Mouse (Mus musculus): Measurements from ENCODE around the gene Cct7. TPM values are rescaled to one million over a fixed set of nuclear protein-coding genes. Genes with fewer than 3 reads are reported as not detected.
A peak's percentile ranks its signal among the peaks of the same experiment; 100 is the strongest.

Cct7 gene
- 207 TPM in 2 replicates for polyA plus RNA-seq (2012; rRNA removed)

DNA sequence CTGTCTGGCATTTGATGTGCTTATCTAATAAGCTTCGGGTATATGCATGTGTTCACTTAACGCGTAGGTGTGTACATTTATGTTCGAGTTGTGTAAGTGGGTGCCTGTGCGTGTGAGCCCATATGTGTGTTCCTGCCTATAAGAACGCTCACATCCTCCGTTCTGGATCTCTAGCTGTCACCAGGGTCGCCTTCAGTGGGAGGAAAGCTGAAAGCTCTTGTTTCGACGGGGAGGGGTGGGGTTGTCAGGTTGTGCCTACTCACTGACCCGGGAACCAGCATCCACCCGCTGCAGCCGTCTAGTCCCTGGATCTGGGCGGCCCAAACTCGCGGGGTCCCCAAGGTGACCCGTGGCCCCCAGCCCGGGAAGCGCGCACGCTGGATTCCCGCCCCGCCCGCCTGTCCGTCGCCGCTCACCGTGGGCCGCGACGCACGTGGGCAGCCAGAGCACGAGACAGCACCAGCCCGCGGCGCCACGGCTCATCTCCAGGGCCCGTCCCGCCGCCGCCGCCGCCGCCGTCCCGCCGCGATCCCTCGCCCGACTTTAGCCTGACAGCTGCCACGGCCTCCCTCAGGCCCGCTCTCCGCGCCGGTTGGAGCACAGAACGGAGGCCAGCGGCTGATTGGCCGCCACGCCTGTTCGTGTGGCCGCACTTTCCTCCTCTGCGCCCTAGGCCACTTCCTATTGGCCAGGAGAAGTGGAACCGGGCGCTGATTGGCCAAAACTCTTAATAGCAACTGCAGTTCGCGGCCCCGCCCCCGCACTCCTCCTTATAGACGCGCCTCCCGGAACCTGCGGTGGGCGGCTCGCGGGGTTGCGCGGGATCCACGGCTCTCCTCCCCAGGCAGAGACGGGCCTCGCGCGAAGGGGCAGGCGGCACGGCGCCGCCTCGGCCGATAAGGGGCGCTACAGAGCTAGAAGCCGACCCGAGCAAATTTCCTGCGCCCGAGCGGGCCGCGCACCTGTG, at the start of gene Cct7:
TSS of gene Cct7 (plus strand) at position 818 of the 967 bp plus-strand sequence.
- DNase-seq, result peak; percentile 97 to 99
- Histone ChIP-seq H3K4me1 (ENCODE audit: control insufficient read depth, insufficient read depth, low read length) (peaks cover 5% of the 10 kb centered on the region; the same call in 1 of the 2 replicates), H3K27me3 (ENCODE audit: control insufficient read depth, insufficient read depth, low read length) (no peaks in the 10 kb centered on the region), H3K27ac (ENCODE audit: insufficient read depth, low read length) (peak within 1 kb of the TSS; percentile 16; the same call in 1 of the 2 replicates), H3K4me3 (replicated peaks; ENCODE audit: insufficient read depth, low read depth, low read length) (peak within 1 kb of the TSS; percentile 80)
- TF ChIP-seq CTCF (IDR thresholded peaks at IDR 0.05; ENCODE audit: borderline replicate concordance, insufficient read depth, low read depth, low read length) (0 out of 2 replicates have a peak, but pooled peaks have one; percentile 28), POLR2A (IDR thresholded peaks at IDR 0.05; ENCODE audit: borderline replicate concordance, insufficient read depth, low read length) (no peak)
- 2% methylated on average over 93 of the region's 96 CpGs for WGBS

DNA sequence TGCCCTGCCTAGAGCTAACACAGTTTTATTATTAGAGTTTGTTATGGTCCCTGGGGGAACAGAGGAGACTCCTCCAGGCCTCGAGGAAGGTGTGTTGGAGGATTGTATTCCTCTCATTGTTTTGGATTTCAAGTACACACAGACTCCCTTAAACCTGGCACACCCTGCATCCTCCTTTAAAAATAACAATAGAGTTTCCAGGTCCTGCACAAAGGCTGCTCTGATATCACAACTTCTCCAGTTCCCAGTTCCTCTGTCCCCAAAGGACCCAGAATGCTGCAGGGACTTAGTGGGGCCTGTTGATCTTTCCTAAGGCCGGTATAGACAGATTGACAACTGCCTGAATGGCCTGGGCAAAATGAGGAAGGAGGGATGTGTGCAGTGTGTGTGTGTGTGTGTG, 48.7 kb upstream of the Cct7 start:
- 57% methylated on average over 2 of the region's 2 CpGs for WGBS
- no peak for DNase-seq
- no peak overlapping the region for H3K4me3 ChIP-seq (replicated peaks; ENCODE audit: insufficient read depth, low read depth, low read length)
- H3K4me1 ChIP-seq (ENCODE audit: control insufficient read depth, insufficient read depth, low read length), result no peaks in the 10 kb centered on the region; the same call in 1 of the 2 replicates
- TF ChIP-seq POLR2A (IDR thresholded peaks at IDR 0.05; ENCODE audit: borderline replicate concordance, insufficient read depth, low read length) (no peak), CTCF (IDR thresholded peaks at IDR 0.05; ENCODE audit: borderline replicate concordance, insufficient read depth, low read depth, low read length) (no peak)
- no peak overlapping the region for H3K27ac ChIP-seq (ENCODE audit: insufficient read depth, low read length)
- no peaks in the 10 kb centered on the region for H3K27me3 ChIP-seq (ENCODE audit: control insufficient read depth, insufficient read depth, low read length)

DNA sequence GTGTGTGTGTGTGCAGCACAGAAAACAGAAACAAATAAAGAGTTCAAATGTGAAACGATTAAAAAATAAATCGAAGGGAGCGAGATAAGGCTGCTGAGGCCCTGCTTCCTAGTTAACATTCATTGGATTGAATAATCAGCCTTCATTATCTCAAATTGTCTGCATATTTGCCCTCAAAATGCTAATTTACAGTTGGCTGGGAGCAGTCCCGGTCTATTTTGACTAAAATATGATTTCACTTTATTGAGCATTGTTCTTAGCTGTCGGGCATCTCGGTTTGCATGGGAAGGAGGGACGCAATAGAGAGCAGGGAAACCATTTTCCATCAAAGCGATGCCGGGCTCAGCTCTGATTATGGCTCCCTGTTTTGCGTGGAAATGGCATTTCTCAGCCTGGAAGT, 48.3 kb upstream of the Cct7 start:
- DNase-seq, result no peak
- no peak for TF ChIP-seq POLR2A (IDR thresholded peaks at IDR 0.05; ENCODE audit: borderline replicate concordance, insufficient read depth, low read length)
- no peak for TF ChIP-seq CTCF (IDR thresholded peaks at IDR 0.05; ENCODE audit: borderline replicate concordance, insufficient read depth, low read depth, low read length)
- Histone ChIP-seq H3K27me3 (ENCODE audit: control insufficient read depth, insufficient read depth, low read length) (no peaks in the 10 kb centered on the region), H3K4me3 (replicated peaks; ENCODE audit: insufficient read depth, low read depth, low read length) (no peak overlapping the region), H3K4me1 (ENCODE audit: control insufficient read depth, insufficient read depth, low read length) (no peaks in the 10 kb centered on the region; the same call in 1 of the 2 replicates), H3K27ac (ENCODE audit: insufficient read depth, low read length) (no peak overlapping the region)
- WGBS, result 87% methylated on average over 10 of the region's 10 CpGs

DNA sequence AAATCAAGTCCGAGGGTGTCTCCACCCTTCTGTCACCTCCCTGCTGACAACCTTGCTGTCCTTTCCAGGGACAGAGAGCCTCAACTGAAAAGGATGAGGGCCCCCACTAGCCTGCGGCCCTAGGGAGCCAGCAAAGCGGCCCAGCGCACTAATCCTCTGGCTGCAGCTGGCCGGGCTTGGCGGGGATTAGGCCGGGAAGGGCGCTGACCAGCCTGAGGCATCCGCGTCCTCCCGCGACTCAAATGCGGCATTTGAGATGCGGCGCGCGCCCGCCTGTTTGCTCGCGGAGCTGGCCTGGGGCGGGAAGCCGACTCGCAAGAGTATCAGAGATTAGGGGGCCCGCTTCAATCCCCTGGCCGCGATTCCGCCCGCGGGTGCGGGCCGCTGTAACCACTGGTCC, 42.3 kb upstream of the Cct7 start:
- Histone ChIP-seq H3K27ac (ENCODE audit: insufficient read depth, low read length) (no peak overlapping the region), H3K4me3 (replicated peaks; ENCODE audit: insufficient read depth, low read depth, low read length) (peak overlapping the region; percentile 22), H3K4me1 (ENCODE audit: control insufficient read depth, insufficient read depth, low read length) (no peaks in the 10 kb centered on the region), H3K27me3 (ENCODE audit: control insufficient read depth, insufficient read depth, low read length) (no peaks in the 10 kb centered on the region; the same call in 1 of the 2 replicates)
- peak in 1 of 2 experiments; percentile 22 for DNase-seq
- 7% methylated on average over 31 of the region's 31 CpGs for WGBS
- TF ChIP-seq CTCF (IDR thresholded peaks at IDR 0.05; ENCODE audit: borderline replicate concordance, insufficient read depth, low read depth, low read length) (no peak), POLR2A (IDR thresholded peaks at IDR 0.05; ENCODE audit: borderline replicate concordance, insufficient read depth, low read length) (no peak)

DNA sequence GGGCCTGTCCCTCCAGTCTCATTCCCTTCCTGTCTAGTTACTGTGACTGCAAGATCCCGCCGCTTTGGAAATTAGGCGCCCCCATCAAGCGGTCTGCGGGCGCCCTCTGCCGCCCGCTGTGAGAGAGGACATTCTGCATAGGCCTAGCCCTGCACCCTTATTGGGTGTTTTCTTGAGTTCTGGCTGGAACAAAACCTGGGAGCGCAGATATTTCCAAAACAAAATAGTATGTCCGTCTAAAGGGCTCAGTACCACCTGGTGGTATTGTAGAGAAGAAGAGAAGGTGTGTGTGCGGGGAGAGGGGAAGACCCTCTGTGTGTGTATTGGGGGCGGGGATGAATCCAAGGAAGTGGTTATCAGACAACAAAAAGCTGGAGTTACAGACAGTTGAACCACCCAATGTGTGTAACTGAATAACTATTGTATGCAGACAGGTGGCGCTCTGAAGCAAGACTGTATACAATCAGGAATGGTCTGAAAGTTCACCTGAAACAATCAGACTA, 40.5 kb upstream of the Cct7 start:
- Histone ChIP-seq H3K27me3 (ENCODE audit: control insufficient read depth, insufficient read depth, low read length) (no peaks in the 10 kb centered on the region; the same call in 1 of the 2 replicates), H3K4me3 (replicated peaks; ENCODE audit: insufficient read depth, low read depth, low read length) (no peak overlapping the region), H3K4me1 (ENCODE audit: control insufficient read depth, insufficient read depth, low read length) (no peaks in the 10 kb centered on the region), H3K27ac (ENCODE audit: insufficient read depth, low read length) (no peak overlapping the region)
- whole genome bisulfite sequencing, result 21% methylated on average over 13 of the region's 13 CpGs
- peak; percentile 28 to 37 for DNase-seq
- TF ChIP-seq POLR2A (IDR thresholded peaks at IDR 0.05; ENCODE audit: borderline replicate concordance, insufficient read depth, low read length) (no peak), CTCF (IDR thresholded peaks at IDR 0.05; ENCODE audit: borderline replicate concordance, insufficient read depth, low read depth, low read length) (peak; percentile 58)

DNA sequence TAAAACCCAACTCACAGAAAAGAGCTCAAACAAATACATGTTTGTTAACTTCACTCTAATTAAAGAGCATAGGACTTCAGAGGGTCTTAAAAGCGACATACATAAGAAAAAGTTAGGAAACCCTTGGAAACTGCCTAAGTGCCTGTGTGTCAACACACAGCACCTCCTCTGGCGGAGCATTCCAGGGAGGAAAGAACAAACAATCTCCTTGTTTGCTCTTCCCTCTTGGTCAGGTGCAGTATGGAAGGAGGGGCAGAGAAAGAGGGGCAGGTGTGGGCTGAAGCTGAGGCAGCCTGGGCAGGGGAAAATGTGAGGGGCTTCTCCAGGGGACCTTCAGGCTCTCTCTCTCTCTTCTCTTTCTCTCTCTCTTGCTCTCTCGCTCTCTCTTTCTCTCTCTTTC, 35.5 kb upstream of the Cct7 start:
- H3K27ac ChIP-seq (ENCODE audit: insufficient read depth, low read length), result no peak overlapping the region
- H3K4me1 ChIP-seq (ENCODE audit: control insufficient read depth, insufficient read depth, low read length), result no peaks in the 10 kb centered on the region
- TF ChIP-seq POLR2A (IDR thresholded peaks at IDR 0.05; ENCODE audit: borderline replicate concordance, insufficient read depth, low read length) (no peak), CTCF (IDR thresholded peaks at IDR 0.05; ENCODE audit: borderline replicate concordance, insufficient read depth, low read depth, low read length) (no peak)
- no peaks in the 10 kb centered on the region; the same call in 1 of the 2 replicates for H3K27me3 ChIP-seq (ENCODE audit: control insufficient read depth, insufficient read depth, low read length)
- DNase-seq, result no peak
- no peak overlapping the region for H3K4me3 ChIP-seq (replicated peaks; ENCODE audit: insufficient read depth, low read depth, low read length)
- WGBS, result 67% methylated on average over 3 of the region's 3 CpGs

DNA sequence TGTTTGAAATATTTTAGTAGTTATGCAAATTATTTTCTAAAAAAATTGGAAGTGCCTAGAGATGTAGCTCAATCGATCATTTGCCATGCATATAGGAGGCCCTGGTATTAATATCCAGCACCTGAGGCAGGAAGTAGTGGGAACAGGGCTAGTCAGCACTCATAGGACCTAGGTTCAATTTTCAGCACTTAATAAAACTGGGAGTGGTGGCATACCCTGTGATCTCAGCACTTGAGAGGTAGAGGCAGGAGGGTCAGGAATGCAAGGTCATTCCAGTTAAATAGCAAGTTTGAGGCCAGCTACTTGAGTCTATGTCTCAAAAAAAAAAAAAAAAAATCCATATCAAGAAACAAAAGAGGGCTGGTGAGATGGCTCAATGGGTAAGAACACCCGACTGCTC, 32.2 kb upstream of the Cct7 start:
- WGBS, result 82% methylated on average over 2 of the region's 2 CpGs
- H3K27ac ChIP-seq (ENCODE audit: insufficient read depth, low read length), result no peak overlapping the region
- H3K4me1 ChIP-seq (ENCODE audit: control insufficient read depth, insufficient read depth, low read length), result no peaks in the 10 kb centered on the region
- TF ChIP-seq CTCF (IDR thresholded peaks at IDR 0.05; ENCODE audit: borderline replicate concordance, insufficient read depth, low read depth, low read length) (no peak), POLR2A (IDR thresholded peaks at IDR 0.05; ENCODE audit: borderline replicate concordance, insufficient read depth, low read length) (no peak)
- DNase-seq, result no peak
- no peaks in the 10 kb centered on the region; the same call in 1 of the 2 replicates for H3K27me3 ChIP-seq (ENCODE audit: control insufficient read depth, insufficient read depth, low read length)
- no peak overlapping the region for H3K4me3 ChIP-seq (replicated peaks; ENCODE audit: insufficient read depth, low read depth, low read length)

Data from cerebellum, adult 2 months (tissue).